Comparison of ENCODE assay signal across 19 mouse cellular contexts in genomic region chr10:30998163-30998944, GRCm38 (mm10).
DNase-seq lines count a peak whose midpoint lies in the region; ATAC-seq and TF ChIP-seq lines count a peak whose summit lies in the region.
"Had no signal": no experiment of that assay in that cellular context is flagged by ENCODE, and none has a peak within 500 bp of the region (broad histone marks: within the 10 kb centered on the region; RNA-seq: fewer than 3 reads in every experiment).

No protein-coding gene starts in this region.

- no peak for ATAC-seq in kidney, postnatal 0 days (replicated peaks; ENCODE audit: low FRiP score, low read depth)
- ATAC-seq: intestine, postnatal 0 days; liver, postnatal 0 days; midbrain, embryonic 13.5 days; Patski had no signal

- DNase-seq in heart, embryonic 10.5 days (ENCODE audit: low spot score): peak; percentile 80
- DNase-seq in heart, adult 8-10 months (ENCODE audit: low spot score): no peak
- DNase-seq in kidney, postnatal 0 days (ENCODE audit: low spot score): peak; percentile 14
- DNase-seq in kidney, adult 8-10 months: no peak
- DNase-seq in right cerebral cortex, postnatal 10 days (ENCODE audit: low spot score in 2 of 2): peak; percentile 21 to 25
- DNase-seq in right cerebral cortex, postnatal 14 days: no peak
- DNase-seq in spleen, postnatal 4 days (ENCODE audit: low spot score in 2 of 2): no peak
- DNase-seq: cerebellum, postnatal 14 days; gastrocnemius, postnatal 36 days; liver, postnatal 0 days; lung, postnatal 4 days; right cerebral cortex, adult 18-20 months; thymus, postnatal 25 days had no signal

- no peaks in the 10 kb centered on the region for H3K9me3 ChIP-seq in heart, embryonic 10.5 days
- no peaks in the 10 kb centered on the region for H3K9me3 ChIP-seq in kidney, postnatal 0 days (replicated peaks; ENCODE audit: low read length)
- H3K9me3 ChIP-seq: embryonic facial prominence, embryonic 13.5 days; forebrain, embryonic 10.5 days; midbrain, embryonic 13.5 days had no signal

- no peak overlapping the region for H3K4me3 ChIP-seq in heart, embryonic 10.5 days
- H3K4me3 ChIP-seq in kidney, postnatal 0 days (replicated peaks; ENCODE audit: low read depth, low read length): no peak overlapping the region
- H3K4me3 ChIP-seq: embryonic facial prominence, embryonic 13.5 days; forebrain, embryonic 10.5 days; midbrain, embryonic 13.5 days had no signal

- H3K27me3 ChIP-seq in heart, embryonic 10.5 days (ENCODE audit: insufficient read depth, poor library complexity, severe bottlenecking): 0 out of 2 replicates have a peak, but pooled peaks cover 3% of the 10 kb centered on the region
- no peaks in the 10 kb centered on the region for H3K27me3 ChIP-seq in kidney, postnatal 0 days (ENCODE audit: insufficient read depth, low read length)
- H3K27me3 ChIP-seq: embryonic facial prominence, embryonic 13.5 days; midbrain, embryonic 13.5 days; Patski had no signal

- H3K9ac ChIP-seq in kidney, postnatal 0 days (ENCODE audit: low read depth, low read length): no peak overlapping the region
- H3K9ac ChIP-seq: embryonic facial prominence, embryonic 13.5 days; hindbrain, embryonic 14.5 days; liver, postnatal 0 days; midbrain, embryonic 13.5 days had no signal

- no peaks in the 10 kb centered on the region for H3K36me3 ChIP-seq in heart, embryonic 10.5 days
- H3K36me3 ChIP-seq in kidney, postnatal 0 days (ENCODE audit: insufficient read depth, low read length): no peaks in the 10 kb centered on the region
- H3K36me3 ChIP-seq: embryonic facial prominence, embryonic 13.5 days; forebrain, embryonic 10.5 days; midbrain, embryonic 13.5 days had no signal

- peaks cover 13% of the 10 kb centered on the region for H3K4me1 ChIP-seq in heart, embryonic 10.5 days
- H3K4me1 ChIP-seq in kidney, postnatal 0 days (replicated peaks; ENCODE audit: insufficient read depth, low read length): no peaks in the 10 kb centered on the region
- H3K4me1 ChIP-seq: forebrain, embryonic 10.5 days; midbrain, embryonic 13.5 days had no signal

- no peak overlapping the region for H3K4me2 ChIP-seq in kidney, postnatal 0 days (ENCODE audit: low read length)
- H3K4me2 ChIP-seq: embryonic facial prominence, embryonic 13.5 days; hindbrain, embryonic 14.5 days; midbrain, embryonic 13.5 days had no signal

- H3K27ac ChIP-seq in heart, embryonic 10.5 days: peak overlapping the region; percentile 44; the same call in 1 of the 2 replicates
- no peak overlapping the region for H3K27ac ChIP-seq in kidney, postnatal 0 days
- H3K27ac ChIP-seq: embryonic facial prominence, embryonic 13.5 days; forebrain, embryonic 10.5 days; hindbrain, embryonic 14.5 days; midbrain, embryonic 13.5 days had no signal

- no peak for TF ChIP-seq CTCF in kidney, postnatal 0 days (IDR thresholded peaks at IDR 0.05; ENCODE audit: low read depth)

- 39% methylated on average over 12 of the region's 12 CpGs for WGBS in heart, embryonic 10.5 days
- WGBS in kidney, postnatal 0 days: 41% methylated on average over 12 of the region's 12 CpGs

Comparison
In these comparisons a context has a peak if more than half of its experiments do, and no peak if none do; other contexts are left out.
1. DNase-seq: peak in heart, embryonic 10.5 days (single experiment), kidney, postnatal 0 days (single experiment) and right cerebral cortex, postnatal 10 days (2 of 2); none in heart, adult 8-10 months (single experiment), kidney, adult 8-10 months (0 of 2), right cerebral cortex, postnatal 14 days (single experiment) and spleen, postnatal 4 days (0 of 2).